Mouse (Mus musculus) left cerebral cortex, adult 18-20 months (tissue): ENCODE measurements at regions not wholly inside any gene's neighbourhood (a gene's known extent, or its start where the extent isn't known, plus 50 kb on each side); places are given as distances from the start of the nearest gene placed in this dataset.

Experiments
- DNase-seq, 2 experiments: peaks; one replicate each; pipeline ENCODE4 v3.0.0; 2021 to 2022; ENCODE audit warnings: low spot score in 2 of 2, mixed read lengths in 1 of 2

DNA sequence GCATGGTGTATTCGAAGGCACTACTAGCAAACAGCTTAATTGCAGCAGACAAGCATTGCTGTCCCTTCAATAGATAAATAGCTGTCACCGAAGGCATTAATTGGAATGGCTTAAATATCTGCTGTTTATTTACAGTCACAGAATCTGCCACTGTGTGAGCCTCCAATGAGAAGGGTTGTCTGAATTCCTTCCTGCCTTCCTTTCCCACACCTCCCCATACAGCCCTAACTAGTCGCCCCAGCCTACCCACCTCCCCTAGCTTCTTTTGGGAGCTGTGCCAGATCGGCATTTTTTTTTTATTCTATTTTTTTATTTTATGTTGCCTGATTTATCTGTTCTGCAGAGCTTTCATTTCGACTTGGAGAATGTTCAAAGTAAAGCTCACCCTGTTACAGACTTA lies 575.7 kb downstream of the Gm9195 start:
- DNase-seq, result no peak

DNA sequence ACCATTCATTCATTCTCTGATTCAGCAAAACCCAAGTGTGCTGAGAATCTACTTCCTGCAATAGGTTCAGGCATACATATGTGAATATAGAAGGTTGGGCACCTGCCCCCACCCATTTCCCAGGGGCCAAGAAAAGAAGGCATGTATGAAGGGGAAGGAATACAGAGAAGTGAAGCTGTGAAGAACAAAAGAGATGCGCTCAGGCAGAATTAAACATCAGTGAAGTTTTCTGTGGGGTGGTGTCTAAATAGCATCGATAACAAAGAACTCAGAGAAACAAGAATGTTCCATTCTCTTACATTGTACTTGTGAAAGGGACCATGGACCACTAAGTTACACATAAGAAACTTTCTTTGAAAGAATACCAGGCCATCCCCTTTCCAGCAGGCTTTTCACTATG lies 580.7 kb downstream of the Gm9195 start:
- DNase-seq, result no peak

DNA sequence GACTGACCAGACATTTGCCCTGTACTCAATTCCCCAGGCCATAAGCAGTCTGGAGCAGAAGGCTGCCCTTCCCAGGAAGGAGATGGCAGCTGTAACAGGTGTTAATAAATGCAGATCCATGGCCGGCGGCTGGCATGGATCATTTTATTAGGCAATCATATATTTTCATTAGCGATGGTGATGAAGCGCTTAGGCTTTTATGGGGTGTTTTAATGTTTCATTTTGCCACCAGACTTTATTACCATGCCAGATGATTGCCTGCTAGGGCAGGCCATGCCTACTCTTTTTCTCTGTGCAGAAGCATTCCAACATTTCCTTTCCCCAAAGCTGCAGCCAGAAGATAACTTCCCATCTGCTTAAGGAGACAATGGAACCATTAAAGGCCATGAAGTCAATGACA lies 596.2 kb downstream of the Gm9195 start:
- DNase-seq, result no peak

DNA sequence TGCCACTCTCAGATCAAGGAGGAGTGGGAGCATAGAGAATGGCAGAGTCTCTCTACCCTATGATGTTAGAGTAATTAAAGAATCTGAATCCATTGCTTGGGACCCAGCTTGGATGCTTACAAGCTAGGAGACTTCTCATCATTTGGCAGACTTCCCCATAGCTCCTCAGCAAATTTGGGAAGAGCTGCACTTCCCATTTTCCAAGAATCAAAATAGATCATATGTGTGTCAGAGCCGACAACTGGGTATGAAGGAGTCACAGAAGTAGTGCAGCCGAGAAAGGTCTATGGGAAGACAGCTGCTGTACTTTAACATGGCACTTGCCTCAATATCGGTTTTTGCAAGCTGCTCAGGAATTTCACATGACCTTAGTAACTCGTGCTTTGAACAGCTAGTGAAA lies 596.8 kb downstream of the Gm9195 start:
- peak; percentile 1 to 12 for DNase-seq

DNA sequence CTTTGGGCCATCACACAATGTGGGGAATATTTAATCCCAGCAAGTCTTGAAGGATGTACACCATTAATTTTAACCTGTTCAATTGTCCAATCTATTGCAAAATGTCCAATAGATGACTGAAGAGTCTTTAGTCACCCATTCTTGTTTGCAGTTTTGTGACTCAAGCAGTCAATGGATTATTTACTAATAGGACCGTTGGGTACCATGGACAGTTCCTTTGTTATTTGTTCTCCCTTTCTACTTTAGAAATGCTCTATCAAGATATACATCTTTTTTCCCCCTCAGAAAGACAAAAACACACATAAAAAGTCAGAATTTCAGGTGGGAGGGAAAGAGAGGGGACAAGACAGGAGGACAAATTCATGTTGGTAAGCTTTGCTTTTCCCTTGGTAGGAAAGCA lies 598.3 kb downstream of the Gm9195 start:
- no peak for DNase-seq

DNA sequence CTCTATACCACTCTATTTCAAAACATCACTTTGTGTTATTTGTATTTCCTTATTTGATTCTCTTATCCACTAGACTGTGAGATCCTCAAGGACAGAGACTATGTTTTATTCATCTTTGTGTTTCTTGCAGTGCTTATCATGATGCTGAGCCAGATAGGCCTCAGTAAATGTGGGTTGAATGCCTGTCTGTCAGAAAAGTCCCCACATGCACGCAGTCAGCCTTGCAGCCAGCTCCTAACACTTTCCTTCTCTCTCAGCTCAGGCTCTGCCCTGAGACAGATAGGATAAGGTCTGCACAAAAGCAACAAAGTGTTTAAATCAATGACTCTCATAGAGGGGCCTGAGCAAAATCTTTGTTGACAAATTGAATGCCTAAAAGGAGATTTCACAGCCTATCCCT lies 600.0 kb downstream of the Gm9195 start:
- peak in 1 of 2 experiments; percentile 12 for DNase-seq

DNA sequence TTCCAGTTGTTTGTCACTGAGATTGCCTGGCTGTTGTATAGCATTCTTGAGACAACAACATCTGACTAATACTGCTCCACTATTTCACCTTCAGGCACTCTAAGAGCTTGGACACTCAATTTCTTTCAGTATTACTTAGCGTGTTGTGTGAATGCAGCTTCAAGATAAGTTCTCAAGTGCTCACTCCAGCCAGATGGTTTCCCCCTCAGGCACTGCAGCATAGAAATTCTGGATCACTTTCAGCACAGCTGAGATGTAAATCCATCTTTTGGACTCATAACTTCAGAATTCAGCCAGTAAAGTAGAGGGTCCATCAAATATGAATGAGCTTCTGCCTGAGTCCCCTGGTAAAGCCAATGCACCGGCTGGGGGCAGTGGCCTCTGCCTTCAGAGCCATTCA lies 608.8 kb downstream of the Gm9195 start:
- DNase-seq, result peak in 1 of 2 experiments; percentile 8

DNA sequence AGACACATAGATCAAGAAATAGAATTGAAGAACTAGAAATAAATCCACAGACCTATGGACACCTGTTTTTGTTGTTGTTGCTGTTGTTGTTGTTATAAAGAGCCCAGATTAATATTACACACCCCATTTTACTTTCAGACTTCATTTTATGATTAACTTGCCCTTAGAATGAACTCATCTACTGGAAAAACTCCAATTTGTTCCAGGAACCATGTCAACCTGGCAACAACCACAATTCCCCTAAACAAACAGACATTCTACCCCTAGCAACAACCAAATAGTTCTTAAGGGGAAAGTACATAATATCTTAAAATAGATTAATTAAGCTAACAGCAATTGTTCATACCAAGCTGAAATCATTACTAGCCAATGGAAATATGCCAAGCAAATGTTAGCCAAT lies 646.1 kb downstream of the Gm9195 start:
- no peak for DNase-seq

DNA sequence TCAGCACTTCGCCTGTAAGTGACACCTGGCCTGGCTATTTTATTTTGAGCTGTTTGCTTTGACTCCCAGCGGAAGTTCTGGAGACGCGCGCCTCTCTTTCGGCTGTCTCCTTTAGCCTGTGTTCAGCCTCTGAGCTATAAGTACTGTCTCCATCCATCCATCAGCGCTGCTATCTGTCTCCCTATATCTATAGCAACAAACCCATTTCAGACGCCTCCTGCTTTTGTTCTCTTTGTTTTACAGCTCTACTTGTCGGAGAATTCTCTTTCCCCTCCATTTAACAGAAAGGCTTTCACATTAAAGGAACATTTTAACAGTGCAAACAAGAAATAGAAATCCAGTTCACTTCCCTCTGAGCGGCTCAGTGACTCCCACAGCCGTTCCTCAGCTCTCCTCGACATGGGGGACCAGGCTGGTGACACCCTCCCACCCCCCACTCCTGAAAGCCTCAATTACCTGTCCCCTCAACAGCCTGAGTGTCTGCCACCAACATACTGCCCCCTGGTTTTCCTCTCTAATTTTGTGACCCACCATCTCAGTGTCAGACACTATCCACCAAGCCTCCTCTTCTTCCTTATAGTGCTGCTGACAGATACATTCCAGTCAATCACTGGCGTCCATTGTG lies 682.7 kb downstream of the Gm9195 start:
- no peak for DNase-seq

DNA sequence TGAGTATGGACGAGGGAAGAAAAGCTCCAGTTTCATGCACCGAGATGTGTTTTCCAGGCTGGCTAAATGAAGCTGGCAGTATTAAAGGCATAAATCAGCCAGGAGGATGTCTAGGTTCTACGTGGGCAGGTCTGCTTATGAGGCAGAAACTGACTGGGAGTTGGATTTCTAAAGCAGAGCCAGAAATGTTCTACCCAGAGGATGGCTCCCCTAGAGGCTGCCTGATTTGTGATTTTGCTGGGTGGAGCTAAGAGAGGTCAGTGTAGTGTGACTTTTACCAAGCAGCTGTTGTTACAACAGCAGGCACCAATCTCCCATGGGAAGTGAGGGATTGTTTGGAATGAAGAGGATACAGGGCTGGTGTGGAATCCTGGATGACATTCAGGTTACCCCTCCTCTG lies 686.0 kb downstream of the Gm9195 start:
- peak in 1 of 2 experiments; percentile 8 for DNase-seq

DNA sequence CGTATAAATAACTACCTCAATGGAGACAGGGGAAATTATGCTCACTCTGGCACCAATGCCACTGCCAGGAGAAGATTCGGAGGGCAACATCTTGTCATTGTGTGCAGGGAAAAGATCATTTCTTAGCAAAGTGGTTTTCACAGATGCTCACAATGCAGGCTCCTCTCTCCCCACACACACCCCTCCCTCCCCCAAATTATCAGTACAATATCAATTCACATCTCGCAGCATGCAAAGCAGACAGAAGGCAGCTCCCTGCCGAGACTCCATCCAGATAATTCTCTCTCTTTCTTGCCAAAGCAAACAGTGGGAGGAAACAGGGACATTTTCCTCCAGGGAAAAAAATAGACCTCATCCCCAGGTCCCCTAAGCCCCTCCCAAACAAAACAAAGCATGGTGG lies 691.8 kb downstream of the Gm9195 start:
- no peak for DNase-seq

DNA sequence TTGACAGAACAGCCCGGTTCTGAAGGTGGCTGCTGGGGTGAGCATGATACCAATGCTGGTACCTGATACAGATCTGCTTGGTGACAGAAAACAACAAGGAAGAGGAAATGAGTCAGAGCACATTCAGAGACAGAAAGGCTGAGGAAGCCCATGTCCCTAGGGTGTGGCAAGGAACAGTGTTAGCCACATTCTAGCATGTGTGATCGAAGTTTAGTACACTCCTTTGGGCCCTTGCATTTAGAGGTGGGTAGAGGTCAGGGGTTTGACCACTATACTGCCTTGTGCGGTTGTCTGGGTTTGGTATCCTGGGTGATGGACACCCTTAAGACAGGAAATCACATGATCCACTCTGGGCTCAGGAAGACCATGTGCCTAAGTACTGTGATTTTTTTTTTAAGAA lies 695.9 kb downstream of the Gm9195 start:
- no peak for DNase-seq

DNA sequence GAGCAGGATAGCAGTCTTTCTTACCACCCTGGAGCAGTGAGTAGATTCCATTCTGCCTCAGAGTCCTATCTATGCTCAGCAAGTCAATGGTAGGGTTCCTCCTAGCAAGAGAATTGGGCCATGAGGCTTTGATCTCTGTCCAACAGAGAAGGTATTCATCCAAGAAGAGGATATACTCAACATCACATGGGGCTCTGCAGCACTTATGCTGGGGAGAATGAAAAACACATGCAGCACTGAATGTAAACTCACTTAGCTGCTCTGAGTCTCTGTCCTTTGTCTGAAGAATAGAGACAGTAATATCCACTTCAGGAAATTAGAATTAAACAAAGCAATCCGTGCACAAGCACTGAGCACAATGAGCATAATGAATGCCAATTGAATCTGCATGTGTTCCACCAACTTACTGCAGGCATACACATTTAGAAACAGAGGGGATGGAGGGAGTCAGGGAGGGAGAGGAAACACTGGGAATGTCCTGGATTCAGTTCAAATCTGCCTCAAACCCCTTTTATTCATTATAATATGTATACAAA lies 714.6 kb downstream of the Gm9195 start:
- DNase-seq, result no peak

DNA sequence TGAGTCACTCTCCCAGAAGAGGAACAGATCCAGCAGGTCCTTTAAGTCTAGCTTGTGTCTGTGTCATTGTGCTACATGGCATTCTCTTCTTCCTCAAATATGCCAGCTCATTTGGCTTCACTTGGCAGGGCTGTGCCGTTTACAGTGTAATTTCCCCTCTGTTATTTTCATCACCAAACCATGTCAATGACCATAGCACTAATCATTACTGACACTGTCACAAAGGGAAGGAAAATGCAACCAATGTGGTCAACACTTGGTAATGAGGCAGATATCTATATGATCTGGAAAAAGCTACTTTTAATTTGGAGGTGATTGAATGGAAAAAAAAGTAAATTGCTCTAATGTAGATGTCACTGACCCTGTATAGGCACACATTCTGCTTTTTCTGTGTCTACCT lies 724.8 kb downstream of the Gm9195 start:
- no peak for DNase-seq

DNA sequence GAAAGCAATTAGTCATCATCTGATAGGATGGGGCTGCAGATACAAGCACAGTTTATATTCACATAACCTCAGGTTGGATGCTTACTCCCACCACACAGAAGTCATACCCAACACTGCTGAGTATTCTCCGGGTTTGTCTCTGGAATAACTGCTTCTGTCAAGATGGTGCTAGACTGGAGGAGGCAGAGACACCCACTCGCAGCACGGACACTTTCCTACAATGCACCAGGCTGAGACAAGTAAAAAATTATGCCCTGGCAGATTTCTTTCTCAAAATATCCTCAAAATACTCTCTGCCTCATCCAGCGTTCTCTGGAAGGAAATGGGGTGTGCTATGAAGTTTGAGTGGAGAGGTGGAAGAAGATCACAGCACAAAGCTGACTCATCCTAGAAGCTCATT lies 763.1 kb downstream of the Gm9195 start:
- peak; percentile 68 to 83 for DNase-seq

DNA sequence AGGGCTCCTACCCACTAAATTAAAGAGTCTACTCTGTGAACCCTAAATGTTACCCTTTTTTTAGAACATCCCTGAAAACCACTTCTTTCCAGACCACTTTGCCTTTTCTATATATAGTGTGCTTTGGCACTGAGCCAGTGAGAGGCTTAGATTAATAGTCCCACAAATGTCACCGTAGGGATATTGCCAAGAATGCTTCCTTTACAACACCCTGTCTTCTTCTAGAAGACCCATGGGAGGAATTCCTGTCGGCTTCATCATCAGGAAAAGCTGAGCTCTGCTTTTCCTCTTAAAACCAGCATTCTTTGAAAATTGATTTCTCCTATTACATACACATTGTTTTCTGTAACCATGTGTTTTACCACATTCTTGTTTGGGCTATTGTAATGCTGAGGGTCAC lies 768.1 kb downstream of the Gm9195 start:
- DNase-seq, result no peak

DNA sequence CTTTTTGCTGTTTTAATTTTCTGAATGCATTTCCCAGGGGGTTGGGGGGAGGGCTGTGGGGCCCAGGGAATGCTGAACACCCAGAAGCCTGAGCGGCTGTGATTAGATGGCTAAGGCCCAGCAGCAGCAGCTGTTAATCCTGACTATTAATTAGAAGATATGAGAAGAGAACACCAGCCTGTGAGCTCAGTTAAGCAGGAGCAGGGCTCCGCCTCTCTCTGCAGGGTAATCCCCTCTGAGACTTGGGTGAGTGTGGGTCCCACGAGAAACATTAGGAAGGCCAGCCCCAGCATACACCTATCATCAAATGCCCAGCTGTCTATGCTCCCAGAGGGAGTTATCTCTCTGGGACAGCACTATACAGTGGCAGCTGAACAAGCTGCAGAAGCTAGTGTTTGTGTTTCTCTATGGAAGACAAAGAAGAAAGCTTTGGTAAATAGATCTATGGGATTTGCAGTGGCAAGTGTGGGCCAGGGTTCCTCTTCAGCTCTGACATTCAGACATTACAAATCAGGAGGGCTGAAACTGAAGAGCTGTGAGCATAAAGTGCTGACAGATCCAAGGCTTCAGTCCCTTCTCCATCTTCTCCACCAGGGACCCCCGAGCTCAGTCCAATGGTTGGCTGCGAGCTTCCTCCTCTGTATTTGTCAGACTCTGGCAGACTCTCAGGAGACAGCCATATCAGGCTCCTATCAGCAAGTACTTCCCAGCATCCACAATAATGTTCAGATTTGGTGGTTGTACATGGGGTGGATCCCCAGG lies 781.9 kb downstream of the Gm9195 start:
- no peak for DNase-seq

DNA sequence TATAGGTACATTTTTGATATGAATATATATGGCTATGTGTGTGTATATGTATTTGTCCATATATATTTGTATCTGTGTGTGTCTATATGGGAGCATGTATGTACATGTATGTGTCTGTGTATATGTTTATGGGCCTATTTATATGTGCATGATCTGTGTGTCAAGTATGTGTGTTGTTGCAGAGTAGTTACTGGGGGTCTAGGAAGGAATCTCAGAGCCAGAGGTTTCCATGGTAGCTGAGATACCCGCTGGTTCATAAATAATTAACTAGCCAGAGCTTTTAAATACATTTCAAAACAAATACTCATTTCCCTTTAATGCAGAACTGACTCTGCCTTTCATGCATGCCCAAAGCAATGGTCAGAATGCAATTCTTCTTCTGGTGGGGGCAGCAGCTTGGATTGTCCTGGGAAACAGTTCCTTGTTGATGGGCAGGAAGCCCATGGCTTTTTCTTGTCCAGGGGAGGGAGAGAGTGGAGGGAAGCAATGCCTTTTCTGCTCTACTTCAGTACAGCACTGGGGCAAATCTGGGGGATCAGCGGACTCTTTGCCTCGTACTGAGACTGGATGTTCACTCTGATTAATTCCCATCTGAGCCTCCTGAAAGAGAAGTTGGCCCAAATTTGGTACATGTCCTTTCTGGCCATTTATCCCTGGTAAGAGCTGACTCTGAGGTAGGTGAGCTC lies 798.7 kb downstream of the Gm9195 start:
- no peak for DNase-seq

DNA sequence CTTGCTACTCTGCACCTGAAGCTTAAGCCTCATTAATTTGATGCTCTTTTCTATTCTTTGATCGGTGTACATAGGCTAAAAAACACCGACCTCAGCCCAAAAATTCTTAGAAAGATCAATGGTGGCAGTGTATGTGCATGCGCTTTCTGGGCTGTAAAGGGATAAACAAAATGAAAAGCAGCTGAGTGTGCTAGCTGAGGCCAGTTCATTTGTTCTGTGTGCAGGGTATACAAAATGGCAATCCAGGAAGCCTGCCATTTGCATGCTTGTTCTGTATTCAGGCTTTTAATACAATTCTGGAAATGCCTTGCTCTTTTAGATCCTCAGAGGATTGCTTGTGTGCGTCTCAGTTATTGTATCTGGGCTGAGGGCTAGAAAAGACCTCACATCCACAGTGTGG lies 817.1 kb downstream of the Gm9195 start:
- DNase-seq, result no peak

DNA sequence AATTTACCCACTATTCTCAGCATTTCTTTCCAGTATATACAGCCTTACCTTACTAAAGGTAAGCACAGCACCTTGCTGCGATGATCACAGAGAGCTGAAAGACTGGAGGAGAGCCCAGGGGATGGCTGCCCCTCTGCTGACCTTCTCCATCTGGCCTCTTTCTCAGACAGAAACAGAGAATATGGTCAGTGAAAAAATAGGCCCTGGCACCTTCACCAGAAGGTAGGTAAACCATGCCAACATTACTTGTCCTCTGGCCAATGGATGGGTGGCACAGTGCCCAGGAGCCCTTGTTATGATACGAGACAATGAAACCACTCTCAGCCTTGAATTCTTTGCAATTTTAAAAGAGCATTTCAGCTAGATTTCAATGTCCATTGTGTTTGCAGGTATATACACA lies 817.8 kb downstream of the Gm9195 start:
- DNase-seq, result peak; percentile 16 to 27

DNA sequence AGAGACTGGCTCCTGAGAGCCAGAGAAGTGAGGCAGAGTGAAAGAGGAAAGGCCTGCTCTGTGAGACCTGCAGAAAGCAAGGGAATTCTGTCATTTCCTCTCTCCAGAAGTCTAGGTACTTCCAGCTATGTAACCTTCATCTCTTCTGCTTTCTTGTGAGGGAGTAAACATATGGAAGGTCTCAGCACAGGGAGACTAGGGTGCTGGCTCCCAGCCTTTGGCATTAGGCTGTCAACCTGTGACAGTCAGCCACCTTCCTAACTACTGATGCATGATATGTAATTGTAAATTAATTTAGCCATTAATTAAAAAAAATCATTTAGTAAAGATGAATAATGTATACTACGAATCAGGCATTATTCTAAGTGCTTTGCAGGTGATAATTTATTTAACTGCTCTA lies 819.2 kb downstream of the Gm9195 start:
- no peak for DNase-seq

DNA sequence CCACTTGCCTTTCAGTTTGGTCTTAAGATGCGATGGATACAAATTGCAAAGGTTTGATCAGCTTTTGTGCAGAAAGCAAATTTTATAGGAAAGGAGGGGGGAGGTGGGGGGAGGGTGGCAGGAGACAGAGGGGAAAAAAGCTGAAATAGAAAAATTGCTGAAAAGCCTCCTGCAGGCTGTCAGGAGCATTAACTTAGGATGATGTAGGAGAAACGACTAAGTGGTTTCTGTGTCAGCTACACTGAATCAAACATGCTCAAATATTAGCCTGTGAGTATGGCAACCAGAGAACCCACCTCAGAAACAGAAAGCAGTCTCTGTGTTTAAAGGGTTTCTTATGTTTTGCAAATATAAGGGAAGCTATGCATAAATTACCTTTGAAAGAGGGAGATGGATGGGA lies 819.6 kb downstream of the Gm9195 start:
- DNase-seq, result no peak
